Mouse (Mus musculus) kidney, embryonic 15.5 days (tissue): ENCODE results near the gene Apex1. TPM values are rescaled to one million over a fixed set of nuclear protein-coding genes. Genes with fewer than 3 reads are reported as not detected.
"Not testable (repeated sequence)": the region's sequence is repeated elsewhere in the genome, so short reads cannot be mapped to it uniquely, and the experiment has no call there.

Experiments used
- ATAC-seq: fragments of 200-750 bp; cut with Nextera tagmentation; replicated peaks from 2 replicates; pipeline ENCODE4 v1.8.0; 2017; ENCODE audit warnings: moderate TSS enrichment; ENCODE audit not compliant: low FRiP score
- H3K27ac ChIP-seq: fragments of 300-500 bp; sonication (generic); 2 replicates; pipeline ENCODE4 v1.5.1; 2015; ENCODE audit warnings: mild to moderate bottlenecking, inconsistent platforms
- H3K27me3 ChIP-seq: fragments of 300-500 bp; sonication (generic); 2 replicates; pipeline ENCODE4 v1.6.1; 2015; ENCODE audit warnings: inconsistent platforms
- H3K36me3 ChIP-seq: fragments of 300-500 bp; sonication (generic); 2 replicates; pipeline ENCODE4 v1.6.1; 2015; ENCODE audit warnings: inconsistent platforms
- H3K4me1 ChIP-seq: fragments of 300-500 bp; sonication (generic); 2 replicates; pipeline ENCODE4 v1.6.1; 2015; ENCODE audit warnings: inconsistent platforms
- H3K4me2 ChIP-seq: fragments of 300-500 bp; sonication (generic); 2 replicates; pipeline ENCODE4 v1.6.1; 2015; ENCODE audit warnings: moderate library complexity, mild to moderate bottlenecking, inconsistent platforms
- H3K4me3 ChIP-seq: fragments of 300-500 bp; sonication (generic); replicated peaks from 2 replicates; pipeline ENCODE4 v1.5.1; 2015; ENCODE audit warnings: mild to moderate bottlenecking, inconsistent platforms
- H3K9ac ChIP-seq: fragments of 300-500 bp; sonication (generic); 2 replicates; pipeline ENCODE4 v1.6.1; 2015; ENCODE audit warnings: mild to moderate bottlenecking, inconsistent platforms
- H3K9me3 ChIP-seq: fragments of 300-500 bp; sonication (generic); replicated peaks from 2 replicates; pipeline ENCODE4 v1.6.1; 2016; ENCODE audit warnings: inconsistent platforms
- WGBS: fragments of 180-500 bp; shearing (Covaris S2); methylation state at CpG from one replicate; pipeline ENCODE4 v1.1.7; 2015; ENCODE audit warnings: mixed read lengths; 5-methylcytosine and 5-hydroxymethylcytosine counted together
- polyA plus RNA-seq: library from polyadenylated mRNA; unstranded; fragments of >200 nt; fragmentation: Nextera tagmentation; extraction: Ambion mirVana; gene quantifications from 2 replicates; pipeline ENCODE4 v1.2.1, GENCODE M21; 2015

Apex1 gene
- polyA plus RNA-seq, 1 experiment from 2014 or later: 301 TPM

DNA sequence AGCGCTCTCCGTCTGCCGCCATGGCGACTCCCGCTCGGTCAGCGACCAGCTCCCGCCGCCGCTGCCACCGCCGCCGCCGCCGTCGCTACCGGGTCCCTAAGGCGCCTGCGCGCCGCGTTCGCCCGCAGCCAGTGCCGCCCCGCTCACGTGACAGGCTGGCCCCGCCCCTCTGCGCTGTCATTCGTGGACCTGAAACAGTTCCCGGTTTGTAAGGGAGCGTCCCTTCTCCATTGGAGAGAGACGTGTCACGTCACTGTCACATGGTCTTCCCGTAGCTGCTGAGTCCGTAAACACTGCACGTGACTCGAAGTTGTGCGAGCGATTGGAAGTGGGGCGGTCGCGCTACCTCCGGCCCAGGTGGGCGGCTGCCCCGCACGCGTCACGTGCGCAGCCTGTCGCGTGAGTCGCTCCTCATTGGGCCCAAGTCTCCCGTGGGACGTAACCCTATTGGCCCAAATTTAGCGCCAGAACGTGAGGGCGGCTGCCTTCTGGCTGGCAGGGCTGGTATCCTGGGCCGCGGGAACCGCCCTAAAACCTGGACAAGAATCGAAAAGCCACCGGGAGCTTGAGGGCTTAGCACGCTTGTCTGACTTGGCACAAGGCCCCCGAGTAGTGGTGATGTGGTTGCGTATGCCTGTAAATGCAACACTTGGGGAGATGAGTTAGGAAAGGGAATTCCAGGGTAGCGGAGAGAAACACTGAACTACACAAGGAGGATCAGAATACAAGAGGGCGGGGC, 6.2 kb downstream of the Apex1 start, which contains the start of the genes Pip4p1 and Pnp:
Gene Pip4p1 (minus strand): TSS at position 103 of the 739 bp plus-strand sequence.
Gene Pnp (plus strand): TSS at position 329 of the 739 bp plus-strand sequence.
- H3K9ac ChIP-seq: peak within 1 kb of the TSS; percentile 99
- H3K4me2 ChIP-seq: peak within 1 kb of the TSS; percentile 84
- peak within 1 kb of the TSS; percentile 100 for H3K4me3 ChIP-seq
- H3K36me3 ChIP-seq: peaks cover 34% of the 10 kb centered on the region
- WGBS: under 1% methylated on average over 67 of the region's 68 CpGs
- no peaks in the 10 kb centered on the region for H3K9me3 ChIP-seq
- peak within 1 kb of the TSS; percentile 95 for H3K27ac ChIP-seq
- H3K4me1 ChIP-seq: peaks cover 34% of the 10 kb centered on the region
- H3K27me3 ChIP-seq: no peaks in the 10 kb centered on the region
- ATAC-seq: peak; percentile 100

- WGBS: 14% methylated on average over 12 of the region's 12 CpGs
- no peaks in the 10 kb centered on the region for H3K9me3 ChIP-seq
- peaks cover 29% of the 10 kb centered on the region for H3K4me1 ChIP-seq
- peak overlapping the region; percentile 95 for H3K27ac ChIP-seq
- ATAC-seq: no peak
- peak overlapping the region; percentile 100 for H3K4me3 ChIP-seq
- peaks cover 27% of the 10 kb centered on the region for H3K36me3 ChIP-seq
- no peaks in the 10 kb centered on the region for H3K27me3 ChIP-seq
- peak overlapping the region; percentile 62 for H3K9ac ChIP-seq
- H3K4me2 ChIP-seq: peak overlapping the region; percentile 84
These were observed 6.8 kb downstream of the Apex1 start for GRCm38 (mm10) chr14:50931493-50932020.

DNA sequence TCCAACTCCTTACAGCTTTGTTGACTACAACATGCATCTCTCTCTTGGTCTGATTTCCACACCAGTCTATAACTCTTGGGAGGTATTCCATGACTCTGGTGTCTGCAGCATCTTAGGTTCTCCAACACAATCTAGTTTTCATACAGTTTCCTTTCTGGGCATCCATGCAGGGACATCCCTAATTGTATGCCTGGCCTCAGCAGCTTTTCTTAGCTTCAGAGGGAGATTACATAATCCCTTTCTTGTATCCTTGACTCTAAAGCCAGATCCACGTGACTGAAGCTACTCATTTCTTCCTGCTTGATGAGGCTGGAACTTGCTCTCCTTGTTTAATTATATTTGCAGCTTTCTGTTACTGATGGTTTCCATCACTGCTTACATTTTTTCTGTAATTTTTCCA, 11.9 kb downstream of the Apex1 start:
- peaks cover 2% of the 10 kb centered on the region for H3K4me1 ChIP-seq
- H3K4me2 ChIP-seq: no peak overlapping the region
- no peak overlapping the region for H3K4me3 ChIP-seq
- H3K9me3 ChIP-seq: no peaks in the 10 kb centered on the region
- WGBS: 68% methylated on average over 1 of the region's 1 CpGs
- H3K27me3 ChIP-seq: no peaks in the 10 kb centered on the region; the same call in 1 of the 2 replicates
- no peak overlapping the region for H3K9ac ChIP-seq
- no peak for ATAC-seq
- H3K27ac ChIP-seq: no peak overlapping the region
- H3K36me3 ChIP-seq: no peaks in the 10 kb centered on the region

DNA sequence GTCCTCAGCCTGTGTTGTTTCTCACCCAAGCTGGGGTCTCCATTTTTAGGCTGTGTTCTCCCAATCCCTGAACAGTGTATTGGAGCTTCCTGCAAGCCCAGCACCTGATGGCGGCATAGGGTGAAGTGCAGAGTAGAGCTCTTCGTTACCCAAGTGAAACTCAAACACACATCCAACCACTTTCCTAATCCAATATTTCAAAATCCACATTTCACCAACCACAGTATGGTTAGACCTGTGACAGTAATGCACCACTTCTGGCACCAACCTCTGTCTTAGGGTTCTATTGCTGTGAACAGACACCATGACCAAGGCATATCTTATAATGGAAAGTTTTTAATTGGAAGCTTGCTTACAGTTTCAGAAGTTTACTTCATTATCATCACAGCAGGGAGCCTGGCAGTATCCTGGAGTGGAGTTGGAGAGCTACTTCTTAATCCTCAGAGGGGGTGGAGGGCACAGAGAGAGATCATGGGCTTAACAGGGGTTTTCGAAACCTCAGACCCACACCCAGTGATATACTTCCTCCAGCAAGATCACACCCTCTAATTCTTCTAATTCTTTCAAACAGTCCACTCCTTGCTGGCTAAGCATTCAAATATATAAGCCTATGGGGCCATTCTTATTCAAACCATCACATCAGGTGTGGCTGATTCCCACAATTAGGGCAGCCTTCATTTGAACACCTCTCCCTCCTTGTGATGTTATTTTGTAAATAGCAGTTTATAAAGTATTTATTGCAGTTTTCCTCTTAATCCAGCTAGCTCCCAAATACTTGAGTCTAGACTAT, 13.5 kb downstream of the Apex1 start:
- no peak for ATAC-seq
- WGBS: 97% methylated on average over 3 of the region's 3 CpGs

DNA sequence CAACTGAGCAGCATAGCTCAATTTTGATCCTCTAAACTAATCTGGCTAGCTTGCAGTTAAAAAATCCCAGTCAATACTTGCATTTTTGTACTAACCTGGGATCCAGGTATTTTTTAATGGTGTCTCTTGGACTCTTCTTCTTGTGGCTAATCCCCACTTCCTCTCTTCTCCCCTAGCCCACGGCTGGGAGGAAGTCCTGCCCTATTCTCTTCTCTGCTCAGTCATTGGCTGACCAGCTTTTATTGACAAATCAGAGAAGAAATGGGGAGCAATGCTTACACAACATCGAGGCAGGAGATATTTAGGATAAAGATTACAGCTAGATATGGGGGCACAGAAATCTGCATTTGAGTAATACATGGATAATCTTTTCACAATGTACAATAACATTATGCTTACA, 14.2 kb downstream of the Apex1 start:
- no peaks in the 10 kb centered on the region for H3K36me3 ChIP-seq
- no peak for ATAC-seq

More for the DNA sequence above, 13.5 kb downstream of the Apex1 start:
- no peak overlapping the region for H3K9ac ChIP-seq
- no peaks in the 10 kb centered on the region for H3K4me1 ChIP-seq
- H3K9me3 ChIP-seq: no peaks in the 10 kb centered on the region
- no peak overlapping the region for H3K4me2 ChIP-seq
- no peak overlapping the region for H3K4me3 ChIP-seq
- no peaks in the 10 kb centered on the region for H3K36me3 ChIP-seq
- no peak overlapping the region for H3K27ac ChIP-seq
- no peaks in the 10 kb centered on the region; the same call in 1 of the 2 replicates for H3K27me3 ChIP-seq

DNA sequence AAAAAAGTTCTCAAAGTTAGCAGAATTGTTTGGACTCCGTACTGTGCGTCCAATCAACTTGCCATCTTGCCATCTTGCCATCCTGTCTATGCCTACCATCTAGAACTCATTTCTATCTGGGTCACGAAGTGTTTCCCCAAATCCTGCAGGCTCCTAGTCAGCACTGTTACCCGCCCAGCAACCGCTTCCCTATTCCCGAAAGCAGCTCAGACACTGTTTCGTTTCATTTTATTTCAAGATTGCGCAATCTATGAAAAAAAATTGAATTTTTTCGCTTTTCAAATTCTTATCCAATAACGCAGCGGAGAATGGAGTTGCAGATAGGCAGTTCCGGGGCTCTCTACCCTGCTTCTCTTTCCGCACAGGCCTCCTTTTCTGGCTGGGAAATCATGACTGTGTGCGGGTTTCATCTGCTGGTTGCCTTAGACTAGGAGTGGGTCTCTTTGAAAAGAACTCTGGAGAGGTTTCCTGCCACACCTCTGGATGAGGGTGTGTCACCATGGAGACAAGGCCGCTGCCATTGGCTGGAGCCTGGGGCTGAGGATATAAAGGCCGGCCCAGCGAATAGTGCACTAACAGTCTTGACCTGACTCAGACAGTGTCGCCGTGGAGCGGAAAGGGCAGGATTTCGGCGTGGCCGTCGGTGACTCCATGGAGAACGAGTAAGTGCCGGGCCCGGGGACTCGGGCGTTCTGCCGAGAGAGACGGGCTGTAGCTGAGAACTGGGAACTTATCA, 19.3 kb downstream of the Apex1 start, which contains the start of gene Gm49342:
Gene Gm49342 (plus strand): TSS at position 586 of the 736 bp plus-strand sequence.
- Histone ChIP-seq H3K4me2 (peak within 1 kb of the TSS; percentile 65), H3K4me3 (peak within 1 kb of the TSS; percentile 58), H3K36me3 (peaks cover 4% of the 10 kb centered on the region; the same call in 1 of the 2 replicates), H3K4me1 (peaks cover 10% of the 10 kb centered on the region), H3K9me3 (no peaks in the 10 kb centered on the region), H3K27ac (peak within 1 kb of the TSS; percentile 93), H3K9ac (peak within 1 kb of the TSS; percentile 52), H3K27me3 (no peaks in the 10 kb centered on the region)
- ATAC-seq: peak; percentile 99
- WGBS: 17% methylated on average over 31 of the region's 31 CpGs

More for the DNA sequence above, 14.2 kb downstream of the Apex1 start:
- Histone ChIP-seq H3K27ac (no peak overlapping the region), H3K4me3 (no peak overlapping the region), H3K4me1 (peaks cover 1% of the 10 kb centered on the region; the same call in 1 of the 2 replicates), H3K9ac (no peak overlapping the region), H3K9me3 (no peaks in the 10 kb centered on the region), H3K27me3 (no peaks in the 10 kb centered on the region; the same call in 1 of the 2 replicates), H3K4me2 (no peak overlapping the region)
- 45% methylated on average over 2 of the region's 2 CpGs for WGBS

- ATAC-seq: peak; percentile 97
- H3K9ac ChIP-seq: peak overlapping the region; percentile 52
- H3K4me2 ChIP-seq: peak overlapping the region; percentile 65
- H3K9me3 ChIP-seq, H3K36me3 ChIP-seq, H3K27me3 ChIP-seq: not testable (repeated sequence)
- peak overlapping the region; percentile 58 for H3K4me3 ChIP-seq
- H3K4me1 ChIP-seq: peaks cover 10% of the 10 kb centered on the region
- peak overlapping the region; percentile 93 for H3K27ac ChIP-seq
- under 1% methylated on average over 15 of the region's 15 CpGs for WGBS
These were observed 19.9 kb downstream of the Apex1 start for GRCm38 (mm10) chr14:50944668-50945033.

GRCm38 (mm10) chr14:50945081-50945480, 20.3 kb downstream of the Apex1 start:
- peaks cover 10% of the 10 kb centered on the region; the same call in 1 of the 2 replicates for H3K36me3 ChIP-seq
- peaks cover 10% of the 10 kb centered on the region for H3K4me1 ChIP-seq
- not testable (repeated sequence) for H3K9me3 ChIP-seq, H3K27me3 ChIP-seq, ATAC-seq
- 4% methylated on average over 6 of the region's 6 CpGs for WGBS
- H3K27ac ChIP-seq: peak overlapping the region; percentile 93
- H3K9ac ChIP-seq: peak overlapping the region; percentile 52
- peak overlapping the region; percentile 58 for H3K4me3 ChIP-seq
- H3K4me2 ChIP-seq: peak overlapping the region; percentile 65

DNA sequence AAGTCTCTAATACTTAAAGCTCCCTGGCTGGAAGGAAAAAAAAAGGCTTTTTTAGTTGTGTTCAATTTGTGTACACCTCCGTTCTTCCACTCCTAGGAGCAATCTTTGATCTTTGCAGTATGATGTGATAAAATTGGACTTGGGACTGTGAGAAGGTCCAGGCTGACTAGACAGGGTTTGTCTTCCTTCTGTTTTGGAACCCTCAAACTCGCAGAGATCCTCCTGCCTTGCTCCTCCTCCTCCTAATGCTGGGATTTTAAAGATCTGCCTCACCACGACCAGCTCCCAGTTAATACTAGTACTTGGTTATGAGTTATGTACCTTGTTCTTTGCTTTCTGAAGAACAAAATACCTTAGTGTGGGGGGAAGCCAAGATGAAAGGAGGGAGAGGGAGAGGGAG, 20.8 kb downstream of the Apex1 start:
- H3K9ac ChIP-seq, H3K9me3 ChIP-seq, ATAC-seq, H3K27me3 ChIP-seq: not testable (repeated sequence)
- WGBS: 19% methylated on average over 3 of the region's 3 CpGs
- H3K36me3 ChIP-seq: peaks cover 10% of the 10 kb centered on the region; the same call in 1 of the 2 replicates
- H3K27ac ChIP-seq: peak overlapping the region; percentile 93; the same call in 1 of the 2 replicates
- H3K4me3 ChIP-seq: peak overlapping the region; percentile 58
- H3K4me1 ChIP-seq: peaks cover 10% of the 10 kb centered on the region
- H3K4me2 ChIP-seq: peak overlapping the region; percentile 65

DNA sequence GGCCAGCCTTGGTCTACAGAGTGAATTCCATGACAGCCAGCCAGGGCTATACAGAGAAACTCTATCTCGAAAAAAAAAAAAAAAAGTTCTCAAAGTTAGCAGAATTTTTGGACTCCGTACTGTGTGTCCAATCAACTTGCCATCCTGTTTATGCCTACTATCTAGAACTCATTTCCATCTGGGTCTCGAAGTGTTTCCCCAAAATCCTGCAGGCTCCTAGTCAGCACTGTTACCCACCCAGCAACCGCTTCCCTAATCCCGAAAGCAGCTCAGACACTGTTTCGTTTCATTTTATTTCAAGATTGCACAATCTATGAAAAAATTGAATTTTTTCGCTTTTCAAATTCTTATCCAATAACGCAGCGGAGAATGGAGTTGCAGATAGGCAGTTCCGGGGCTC, 30.7 kb downstream of the Apex1 start:
- peaks cover 15% of the 10 kb centered on the region for H3K36me3 ChIP-seq
- no peak for ATAC-seq
- 86% methylated on average over 10 of the region's 10 CpGs for WGBS
- H3K9ac ChIP-seq: no peak overlapping the region
- H3K4me3 ChIP-seq: no peak overlapping the region
- H3K4me1 ChIP-seq: 0 out of 2 replicates have a peak, but pooled peaks cover 6% of the 10 kb centered on the region
- H3K27me3 ChIP-seq: no peaks in the 10 kb centered on the region
- no peaks in the 10 kb centered on the region for H3K9me3 ChIP-seq
- no peak overlapping the region for H3K4me2 ChIP-seq
- no peak overlapping the region for H3K27ac ChIP-seq

DNA sequence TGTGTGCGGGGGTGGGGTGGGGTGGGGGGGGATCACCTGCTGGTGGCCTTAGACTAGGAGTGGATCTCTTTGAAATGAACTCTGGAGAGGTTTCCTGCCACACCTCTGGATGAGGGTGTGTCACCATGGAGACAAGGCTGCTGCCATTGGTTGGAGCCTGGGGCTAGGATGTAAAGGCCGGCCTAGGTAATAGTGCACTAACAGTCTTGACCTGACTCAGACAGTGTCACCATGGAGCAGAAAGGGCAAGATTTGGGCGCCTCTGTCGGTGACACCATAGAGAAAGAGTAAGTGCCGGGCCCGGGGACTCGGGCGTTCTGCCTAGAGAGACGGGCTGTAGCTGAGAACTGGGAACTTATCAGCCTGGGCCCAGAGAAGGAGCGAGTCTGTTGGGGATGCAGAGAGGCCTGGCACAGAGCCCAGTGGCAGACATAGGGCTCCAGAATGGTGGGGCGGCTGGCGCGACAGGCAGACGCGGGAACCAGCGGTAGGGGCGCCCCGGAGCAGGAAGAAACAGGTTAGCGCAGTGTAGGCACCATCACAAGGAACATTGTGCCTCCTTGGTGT, 31.3 kb downstream of the Apex1 start, which contains the start of gene Pnp2:
Gene Pnp2 (plus strand): TSS at position 51 of the 567 bp plus-strand sequence.
- H3K4me1 ChIP-seq, H3K9me3 ChIP-seq, H3K27ac ChIP-seq, H3K27me3 ChIP-seq, H3K9ac ChIP-seq: not testable (repeated sequence)
- Histone ChIP-seq H3K36me3 (peaks cover 12% of the 10 kb centered on the region), H3K4me3 (peak within 1 kb of the TSS; percentile 25), H3K4me2 (peak within 1 kb of the TSS; percentile 49)
- ATAC-seq: peak; percentile 90
- 6% methylated on average over 19 of the region's 19 CpGs for WGBS
